Mouse (Mus musculus): Measurements from ENCODE around the gene Srsf1.

GRCm38 (mm10) chr11:88004123-88004522 is 43.0 kb upstream of the Srsf1 start:
- no peak for TF ChIP-seq ZNF384 (IDR thresholded peaks at IDR 0.05; ENCODE audit: low read depth, low read length)
- no peak for TF ChIP-seq MAX (IDR thresholded peaks at IDR 0.05; ENCODE audit: low read length)
- no peak for TF ChIP-seq CTCF (conservative IDR thresholded peaks at IDR 0.05 in 1 of 2, IDR thresholded peaks at IDR 0.05 in 1 of 2; ENCODE audit: low read depth in 2 of 2, low read length in 2 of 2)
- TF ChIP-seq USF1 (IDR thresholded peaks at IDR 0.05; ENCODE audit: low read depth, low read length): no peak
- no peak for TF ChIP-seq POLR2A (IDR thresholded peaks at IDR 0.05; ENCODE audit: low read depth, low read length)
- TF ChIP-seq EP300 (IDR thresholded peaks at IDR 0.05; ENCODE audit: low read length): no peak
- no peak for TF ChIP-seq TCF12 (IDR thresholded peaks at IDR 0.05; ENCODE audit: low read depth, low read length)
- TF ChIP-seq UBTF (IDR thresholded peaks at IDR 0.05; ENCODE audit: low read depth, low read length): no peak

Measured in CH12.LX (cell line).